Mouse (Mus musculus): ENCODE data around the gene Acvr1c.

- TF ChIP-seq CTCF (IDR thresholded peaks at IDR 0.05; ENCODE audit: insufficient read depth, low read depth, low read length) (no peak), POLR2A (IDR thresholded peaks at IDR 0.05; ENCODE audit: insufficient read depth, low read depth, low read length) (no peak)
These were observed 68.4 kb downstream of the Acvr1c start for GRCm38 (mm10) chr2:58289331-58289730.

All from olfactory bulb, adult 2 months (tissue).